Mouse (Mus musculus) kidney, embryonic 16.5 days (tissue): ENCODE measurements at regions not wholly inside any gene's neighbourhood (a gene's known extent, or its start where the extent isn't known, plus 50 kb on each side); places are given as distances from the start of the nearest gene placed in this dataset.

Experiments
- ATAC-seq: fragments of 200-750 bp; cut with Nextera tagmentation; 2 replicates; pipeline ENCODE4 v1.8.0; 2017; ENCODE audit warnings: moderate TSS enrichment; ENCODE audit not compliant: low FRiP score, low TSS enrichment
- H3K27ac ChIP-seq: fragments of 300-500 bp; sonication (generic); 2 replicates; pipeline ENCODE4 v1.5.1; 2014; ENCODE audit warnings: low read length
- H3K27me3 ChIP-seq: fragments of 300-500 bp; sonication (generic); 2 replicates; pipeline ENCODE4 v1.6.1; 2014; ENCODE audit warnings: low read length, control low read depth, mixed read lengths; ENCODE audit not compliant: insufficient read depth
- H3K36me3 ChIP-seq: fragments of 300-500 bp; sonication (generic); 2 replicates; pipeline ENCODE4 v1.6.1; 2014; ENCODE audit warnings: low read length, control low read depth, mixed read lengths; ENCODE audit not compliant: insufficient read depth
- H3K4me1 ChIP-seq: fragments of 300-500 bp; sonication (generic); 2 replicates; pipeline ENCODE4 v1.6.1; 2014; ENCODE audit warnings: low read length, control low read depth, mixed read lengths; ENCODE audit not compliant: insufficient read depth
- H3K4me2 ChIP-seq: fragments of 300-500 bp; sonication (generic); replicated peaks from 2 replicates; pipeline ENCODE4 v1.6.1; 2014; ENCODE audit warnings: low read depth, low read length
- H3K4me3 ChIP-seq: fragments of 300-500 bp; sonication (generic); 2 replicates; pipeline ENCODE4 v1.5.1; 2014; ENCODE audit warnings: mild to moderate bottlenecking, low read length
- H3K9ac ChIP-seq: fragments of 300-500 bp; sonication (generic); replicated peaks from 2 replicates; pipeline ENCODE4 v1.6.1; 2014; ENCODE audit warnings: low read length
- H3K9me3 ChIP-seq: fragments of 300-500 bp; sonication (generic); 2 replicates; pipeline ENCODE4 v1.6.1; 2016; ENCODE audit warnings: low read length, control low read depth
- WGBS: fragments of 180-500 bp; shearing (Covaris S2); extraction: QIAGEN DNeasy Blood & Tissue Kit; methylation state at CpG from one replicate; pipeline ENCODE4 v1.1.7; 2014; 5-methylcytosine and 5-hydroxymethylcytosine counted together

DNA sequence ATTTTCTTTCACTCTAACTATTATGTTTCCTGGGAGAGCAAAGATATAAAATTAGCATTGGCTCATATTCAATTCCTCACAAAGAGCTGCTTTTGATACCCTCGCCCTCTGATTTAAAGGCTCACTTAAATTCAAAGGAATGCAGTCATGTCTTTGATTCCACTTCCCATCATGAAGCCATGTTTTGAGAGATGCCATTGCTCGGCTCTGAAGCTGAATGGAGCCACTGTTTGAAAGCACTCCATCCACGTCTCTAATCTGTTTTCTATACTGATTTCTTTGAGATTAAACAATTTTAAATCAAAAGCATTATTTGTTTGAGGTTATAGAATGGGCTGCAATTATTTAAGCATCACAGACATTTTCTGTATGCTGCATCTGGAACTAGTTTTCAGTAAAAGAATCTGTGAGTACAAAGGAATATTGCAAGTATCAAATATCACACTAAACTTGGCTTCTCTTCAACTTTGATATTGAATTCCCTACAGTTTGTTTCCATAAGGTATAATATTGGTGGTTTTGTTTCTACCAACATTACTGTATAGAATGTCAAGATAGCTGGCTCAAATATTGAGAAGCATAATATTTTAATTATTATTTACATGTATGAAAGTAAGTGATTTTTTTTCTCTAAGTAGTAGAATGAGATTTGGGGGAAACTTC lies 126.4 kb downstream of the Rpl10l start:
- 58% methylated on average over 3 of the region's 3 CpGs for WGBS
- no peaks in the 10 kb centered on the region for H3K4me1 ChIP-seq

GRCm38 (mm10) chr12:66156980-66157629 lies 127.1 kb downstream of the Rpl10l start:
- no peak overlapping the region for H3K9ac ChIP-seq
- no peaks in the 10 kb centered on the region for H3K27me3 ChIP-seq
- no peaks in the 10 kb centered on the region for H3K36me3 ChIP-seq
- no peak overlapping the region for H3K4me3 ChIP-seq
- H3K27ac ChIP-seq, result no peak overlapping the region
- no peaks in the 10 kb centered on the region for H3K4me1 ChIP-seq
- 74% methylated on average over 3 of the region's 3 CpGs for WGBS
- H3K9me3 ChIP-seq, result no peaks in the 10 kb centered on the region
- no peak for ATAC-seq
- H3K4me2 ChIP-seq, result no peak overlapping the region

More for the DNA sequence above, 126.4 kb downstream of the Rpl10l start:
- no peak for ATAC-seq
- no peaks in the 10 kb centered on the region for H3K36me3 ChIP-seq
- no peak overlapping the region for H3K4me2 ChIP-seq
- H3K4me3 ChIP-seq, result no peak overlapping the region
- H3K27me3 ChIP-seq, result no peaks in the 10 kb centered on the region
- H3K9ac ChIP-seq, result no peak overlapping the region
- no peaks in the 10 kb centered on the region for H3K9me3 ChIP-seq
- H3K27ac ChIP-seq, result no peak overlapping the region

DNA sequence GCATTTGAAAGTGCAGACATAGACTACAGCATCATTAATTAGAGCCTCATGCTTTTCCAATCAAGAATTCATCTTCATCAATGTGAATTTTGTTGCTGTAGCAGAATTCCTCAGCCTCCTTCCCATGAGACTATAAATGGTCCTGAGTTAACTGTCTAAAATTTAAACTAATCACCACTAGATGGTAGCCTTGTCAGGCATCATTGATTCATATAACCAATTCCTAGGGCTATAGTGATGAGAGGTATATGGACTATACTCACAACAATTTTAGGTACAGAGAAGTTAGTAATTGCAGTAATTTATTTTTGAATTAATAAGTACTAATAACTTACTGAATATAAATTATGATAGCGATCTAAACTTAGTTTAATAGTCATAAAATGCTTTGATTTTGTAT lies 153.3 kb downstream of the Rpl10l start:
- no peak overlapping the region for H3K27ac ChIP-seq
- H3K27me3 ChIP-seq, result no peaks in the 10 kb centered on the region
- H3K9ac ChIP-seq, result no peak overlapping the region
- no peak overlapping the region for H3K4me2 ChIP-seq
- WGBS, result 46% methylated on average over 1 of the region's 1 CpGs
- no peak for ATAC-seq
- H3K36me3 ChIP-seq, result no peaks in the 10 kb centered on the region
- no peak overlapping the region for H3K4me3 ChIP-seq
- no peaks in the 10 kb centered on the region for H3K9me3 ChIP-seq
- no peaks in the 10 kb centered on the region for H3K4me1 ChIP-seq

- no peaks in the 10 kb centered on the region for H3K27me3 ChIP-seq
- H3K9me3 ChIP-seq, result no peaks in the 10 kb centered on the region
These were observed 164.6 kb downstream of the Rpl10l start for GRCm38 (mm10) chr12:66119565-66119964.

DNA sequence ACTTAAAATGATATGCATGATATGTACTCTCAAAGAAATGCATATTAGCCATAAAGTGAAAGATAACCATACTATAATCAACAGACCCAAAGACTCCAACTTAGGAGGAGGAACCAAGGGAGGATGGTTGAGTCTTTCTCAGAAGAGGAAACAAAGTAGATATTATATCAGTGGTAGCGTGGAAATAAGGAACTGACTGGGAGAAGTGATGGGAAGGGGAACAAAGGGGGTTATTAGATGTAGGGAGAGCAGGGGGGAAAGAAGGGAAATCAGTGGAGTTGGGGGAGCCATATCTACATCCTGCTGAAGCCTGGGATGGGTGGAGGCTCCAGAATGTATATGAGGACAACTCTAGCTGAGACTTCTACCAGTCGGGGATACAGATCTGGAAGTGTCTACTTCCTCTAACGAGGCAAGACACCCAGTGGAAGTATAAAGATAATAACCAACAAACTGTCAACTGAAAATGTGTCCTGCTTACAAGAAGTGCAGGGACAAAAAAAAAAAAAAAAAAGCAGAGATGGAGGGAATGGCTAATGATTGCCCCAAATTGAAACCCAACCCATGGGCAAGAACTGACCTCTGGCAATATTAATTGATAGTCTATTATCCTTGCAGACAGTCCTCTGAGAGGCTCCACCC lies 193.3 kb downstream of the Rpl10l start:
- H3K9ac ChIP-seq, result no peak overlapping the region
- no peaks in the 10 kb centered on the region for H3K9me3 ChIP-seq
- H3K27ac ChIP-seq, result no peak overlapping the region
- H3K27me3 ChIP-seq, result no peaks in the 10 kb centered on the region
- WGBS, result 94% methylated on average over 3 of the region's 3 CpGs
- H3K4me2 ChIP-seq, result no peak overlapping the region
- H3K4me3 ChIP-seq, result no peak overlapping the region
- no peaks in the 10 kb centered on the region for H3K36me3 ChIP-seq
- H3K4me1 ChIP-seq, result no peaks in the 10 kb centered on the region
- ATAC-seq, result no peak

More at GRCm38 (mm10) chr12:66119565-66119964, 164.6 kb downstream of the Rpl10l start:
- Histone ChIP-seq H3K36me3 (no peaks in the 10 kb centered on the region), H3K4me2 (no peak overlapping the region), H3K9ac (no peak overlapping the region), H3K4me3 (no peak overlapping the region), H3K4me1 (no peaks in the 10 kb centered on the region), H3K27ac (no peak overlapping the region)
- WGBS, result 11% methylated on average over 1 of the region's 1 CpGs
- no peak for ATAC-seq

DNA sequence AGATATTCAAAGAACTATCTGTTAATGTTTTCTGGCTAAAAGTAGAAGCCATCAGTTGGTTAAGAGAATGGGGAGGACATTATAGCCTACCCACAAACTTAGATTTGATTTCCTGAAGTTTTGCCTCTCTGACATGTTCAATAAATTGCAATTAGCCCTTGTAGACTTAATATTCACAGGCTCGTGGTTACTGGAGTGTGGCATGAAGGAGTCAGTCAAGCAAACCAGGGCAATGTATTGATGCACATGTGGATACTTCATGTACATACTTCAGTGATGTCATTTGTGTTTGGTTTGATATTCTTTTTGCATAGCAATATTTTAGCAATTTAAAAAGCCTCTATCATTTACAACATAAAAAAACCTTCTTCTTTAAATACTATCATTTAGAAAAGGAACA lies 223.9 kb downstream of the Rpl10l start:
- H3K9ac ChIP-seq, result no peak overlapping the region
- H3K4me1 ChIP-seq, result no peaks in the 10 kb centered on the region
- H3K9me3 ChIP-seq, result no peaks in the 10 kb centered on the region
- WGBS, result 26% methylated on average over 1 of the region's 1 CpGs
- H3K4me3 ChIP-seq, result no peak overlapping the region
- H3K36me3 ChIP-seq, result no peaks in the 10 kb centered on the region
- H3K4me2 ChIP-seq, result no peak overlapping the region
- no peak overlapping the region for H3K27ac ChIP-seq
- no peaks in the 10 kb centered on the region for H3K27me3 ChIP-seq
- ATAC-seq, result no peak

DNA sequence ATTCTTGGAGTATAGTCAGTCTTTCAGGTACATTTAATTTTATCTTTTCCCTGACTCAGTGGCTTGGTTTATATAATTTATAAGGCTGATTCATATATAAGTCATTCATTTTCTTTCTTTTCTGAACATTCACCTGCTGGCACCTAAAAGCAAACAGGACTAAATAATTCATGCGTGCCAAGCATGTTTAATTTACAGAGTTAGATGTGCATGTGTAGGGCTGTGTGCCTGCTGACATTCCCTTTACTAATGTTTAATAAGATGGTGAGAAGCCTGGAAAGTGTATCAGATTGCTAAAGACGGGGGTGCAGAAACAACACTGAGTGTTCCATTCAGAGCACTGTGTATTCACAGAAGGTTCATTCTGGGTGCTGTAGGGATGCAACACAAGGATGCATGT lies 229.0 kb downstream of the Rpl10l start:
- 67% methylated on average over 2 of the region's 2 CpGs for WGBS
- Histone ChIP-seq H3K4me3 (no peak overlapping the region), H3K9me3 (no peaks in the 10 kb centered on the region), H3K4me2 (no peak overlapping the region), H3K9ac (no peak overlapping the region), H3K27ac (no peak overlapping the region), H3K4me1 (no peaks in the 10 kb centered on the region), H3K27me3 (no peaks in the 10 kb centered on the region), H3K36me3 (no peaks in the 10 kb centered on the region)
- no peak for ATAC-seq

DNA sequence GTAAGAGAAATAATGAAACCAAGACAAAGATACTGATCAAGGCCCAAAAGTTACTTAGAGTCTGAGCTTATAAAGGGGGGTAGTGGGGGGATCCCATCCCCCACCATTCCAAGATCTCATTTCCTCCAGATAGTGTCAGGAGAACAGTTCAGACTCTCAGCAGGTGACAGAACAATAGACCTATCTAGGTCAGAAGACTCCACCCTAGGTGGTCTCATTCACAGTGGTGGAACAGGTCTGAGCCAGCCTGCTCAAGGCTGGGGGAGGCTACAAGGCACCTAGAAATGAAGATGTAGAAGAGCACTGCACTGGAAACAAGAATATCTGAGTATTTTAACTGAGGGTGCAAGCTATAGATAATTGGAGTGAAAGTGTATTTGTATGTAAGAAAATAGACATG lies 235.3 kb downstream of the Rpl10l start:
- H3K4me1 ChIP-seq, result no peaks in the 10 kb centered on the region
- H3K27me3 ChIP-seq, result no peaks in the 10 kb centered on the region
- H3K4me3 ChIP-seq, result no peak overlapping the region
- no peak overlapping the region for H3K4me2 ChIP-seq
- no peak overlapping the region for H3K9ac ChIP-seq
- no peaks in the 10 kb centered on the region for H3K9me3 ChIP-seq
- ATAC-seq, result no peak
- H3K36me3 ChIP-seq, result no peaks in the 10 kb centered on the region
- H3K27ac ChIP-seq, result no peak overlapping the region

DNA sequence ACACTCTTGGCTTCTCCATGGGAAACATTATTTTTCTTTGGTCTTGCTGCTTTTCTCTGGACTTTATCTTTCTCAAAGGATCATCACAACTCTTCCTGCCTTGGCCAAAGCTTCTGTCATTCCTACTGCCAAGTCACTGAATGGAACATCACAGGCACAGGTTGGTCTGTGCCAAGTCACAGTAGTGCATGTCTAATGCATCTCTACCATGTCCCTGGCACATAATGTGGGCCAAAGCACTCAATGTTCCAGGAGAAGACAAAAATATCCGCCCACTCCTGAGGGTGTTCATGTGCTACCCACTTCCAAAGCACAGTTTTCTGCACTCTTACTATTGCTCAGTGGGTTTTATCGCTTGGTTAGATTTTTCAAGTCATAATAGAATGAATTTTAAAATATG lies 247.9 kb downstream of the Rpl10l start:
- Histone ChIP-seq H3K9me3 (no peaks in the 10 kb centered on the region), H3K9ac (no peak overlapping the region), H3K4me1 (no peaks in the 10 kb centered on the region), H3K4me2 (no peak overlapping the region), H3K36me3 (no peaks in the 10 kb centered on the region), H3K4me3 (no peak overlapping the region), H3K27me3 (no peaks in the 10 kb centered on the region), H3K27ac (no peak overlapping the region)
- 94% methylated on average over 2 of the region's 2 CpGs for WGBS
- no peak for ATAC-seq

- no peak overlapping the region for H3K27ac ChIP-seq
- whole genome bisulfite sequencing, result 95% methylated on average over 1 of the region's 1 CpGs
- H3K9ac ChIP-seq, result no peak overlapping the region
- no peaks in the 10 kb centered on the region for H3K36me3 ChIP-seq
- no peaks in the 10 kb centered on the region for H3K9me3 ChIP-seq
- H3K4me1 ChIP-seq, result no peaks in the 10 kb centered on the region
- H3K4me3 ChIP-seq, result no peak overlapping the region
- H3K4me2 ChIP-seq, result no peak overlapping the region
- no peaks in the 10 kb centered on the region for H3K27me3 ChIP-seq
- ATAC-seq, result no peak
These were observed 256.7 kb downstream of the Rpl10l start for GRCm38 (mm10) chr12:66027535-66027934.
